Mouse (Mus musculus): ENCODE measurements at regions not wholly inside any gene's neighbourhood (a gene's known extent, or its start where the extent isn't known, plus 50 kb on each side); places are given as distances from the start of the nearest gene placed in this dataset.

DNA sequence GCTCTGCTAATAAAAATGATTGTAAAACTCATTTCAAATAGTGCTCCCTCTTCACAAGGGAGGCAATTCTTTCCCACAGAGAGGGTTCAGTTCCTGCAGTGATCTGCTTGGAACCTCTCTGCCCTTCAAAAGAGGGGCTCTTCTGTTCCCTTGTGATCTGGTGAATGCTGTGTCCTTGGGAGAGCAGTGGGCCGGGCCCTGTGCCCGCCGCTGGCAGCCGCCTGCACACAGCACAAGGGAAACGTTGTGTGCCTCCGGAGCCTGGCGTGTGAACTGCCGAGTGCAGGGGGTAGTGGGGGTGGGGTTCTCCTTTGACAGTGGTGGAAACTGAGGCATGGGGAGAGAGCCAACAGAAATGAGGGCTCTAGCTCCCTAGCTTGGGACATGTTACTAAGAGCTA is 54.4 kb upstream of the Csrp1 start:
- Histone ChIP-seq H3K4me2 (no peak overlapping the region), H3K27me3 (replicated peaks) (no peaks in the 10 kb centered on the region), H3K9ac (no peak overlapping the region), H3K27ac (replicated peaks) (no peak overlapping the region), H3K36me3 (peaks cover 20% of the 10 kb centered on the region), H3K9me3 (no peaks in the 10 kb centered on the region), H3K4me1 (peaks cover 41% of the 10 kb centered on the region), H3K4me3 (no peak overlapping the region)
- ATAC-seq (ENCODE audit: extremely low read depth, insufficient number of reproducible peaks, low FRiP score, low TSS enrichment) = no peak
- WGBS = 67% methylated on average over 8 of the region's 8 CpGs

GRCm38 (mm10) chr1:135668331-135668730 is 51.5 kb upstream of the Csrp1 start:
- Histone ChIP-seq H3K4me2 (no peak overlapping the region), H3K4me3 (no peak overlapping the region), H3K4me1 (peaks cover 64% of the 10 kb centered on the region), H3K27me3 (replicated peaks) (no peaks in the 10 kb centered on the region), H3K9ac (peak overlapping the region; percentile 28; the same call in 1 of the 2 replicates), H3K9me3 (no peaks in the 10 kb centered on the region), H3K36me3 (peaks cover 7% of the 10 kb centered on the region; the same call in 1 of the 2 replicates), H3K27ac (replicated peaks) (no peak overlapping the region)
- WGBS = 70% methylated on average over 3 of the region's 3 CpGs
- no peak for ATAC-seq (ENCODE audit: extremely low read depth, insufficient number of reproducible peaks, low FRiP score, low TSS enrichment)

DNA sequence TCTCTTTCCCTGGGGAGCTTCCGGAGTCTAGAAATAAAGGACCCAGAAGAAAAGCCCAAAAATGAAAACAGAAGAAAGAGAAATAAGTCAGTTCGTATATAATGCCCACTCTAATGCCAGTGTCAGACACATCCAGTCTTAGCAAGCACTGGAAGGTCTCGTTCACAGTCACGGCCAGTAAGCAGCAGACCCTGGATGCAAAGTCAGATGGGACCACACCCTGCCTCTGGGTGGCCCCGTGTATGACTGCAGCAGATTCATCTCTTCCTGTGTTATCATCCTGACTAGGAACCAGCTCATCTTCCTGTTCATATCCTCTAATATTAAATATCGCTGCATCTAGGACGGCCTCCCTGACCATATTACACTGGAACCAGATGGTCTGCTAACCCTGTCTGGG is 50.9 kb upstream of the Csrp1 start:
- Histone ChIP-seq H3K4me1 (peaks cover 70% of the 10 kb centered on the region), H3K27ac (replicated peaks) (no peak overlapping the region), H3K4me2 (no peak overlapping the region), H3K36me3 (peaks cover under 1% of the 10 kb centered on the region; the same call in 1 of the 2 replicates), H3K9ac (no peak overlapping the region), H3K9me3 (no peaks in the 10 kb centered on the region), H3K4me3 (no peak overlapping the region), H3K27me3 (replicated peaks) (no peaks in the 10 kb centered on the region)
- 77% methylated on average over 7 of the region's 7 CpGs for WGBS
- ATAC-seq (ENCODE audit: extremely low read depth, insufficient number of reproducible peaks, low FRiP score, low TSS enrichment) = no peak

- Histone ChIP-seq H3K4me1 (peaks cover 76% of the 10 kb centered on the region), H3K36me3 (no peaks in the 10 kb centered on the region), H3K9me3 (no peaks in the 10 kb centered on the region), H3K27me3 (replicated peaks) (no peaks in the 10 kb centered on the region), H3K9ac (no peak overlapping the region), H3K4me2 (peak overlapping the region; percentile 52), H3K27ac (replicated peaks) (peak overlapping the region; percentile 46; the same call in 1 of the 2 replicates), H3K4me3 (no peak overlapping the region)
- WGBS = 49% methylated on average over 7 of the region's 7 CpGs
- ATAC-seq (ENCODE audit: extremely low read depth, insufficient number of reproducible peaks, low FRiP score, low TSS enrichment) = no peak
Observed at GRCm38 (mm10) chr1:135669803-135670202, 50.1 kb upstream of the Csrp1 start.

Data from heart, embryonic 13.5 days (tissue).